Mouse (Mus musculus) gastrocnemius, postnatal 36 days (tissue): Measurements from ENCODE around the gene Htt. TPM values are rescaled to one million over a fixed set of nuclear protein-coding genes. Genes with fewer than 3 reads are reported as not detected.

ENCODE experiments used
- DNase-seq, 2 experiments: peaks; one replicate each; pipeline ENCODE4 v3.0.0; 2022
- intact Hi-C: fragments of 180-260 bp; cut with DNase I; formaldehyde crosslinking; loops from one replicate; pipeline ENCODE4 v1.15.1; 2025
- total RNA-seq, 2 experiments: library from RNA; stranded (reverse); gene quantifications; 2 replicates each; pipeline ENCODE4 v1.2.3; 2021

The Htt gene
- total RNA-seq, 2 experiments from 2014 or later: 5.9 to 7.0 TPM

GRCm38 (mm10) chr5:34927648-34928047 lies 166.1 kb downstream of the Htt start:
- intact Hi-C loops: no loop called here
- no peak for DNase-seq

- no peak for DNase-seq
These were observed 168.8 kb downstream of the Htt start for GRCm38 (mm10) chr5:34930151-34930975.

GRCm38 (mm10) chr5:34931091-34931490 lies 169.6 kb downstream of the Htt start:
- intact Hi-C loops: no loop called here

More at GRCm38 (mm10) chr5:34930151-34930975, 168.8 kb downstream of the Htt start:
- intact Hi-C loops: no loop called here

GRCm38 (mm10) chr5:34931516-34932457 lies 170.2 kb downstream of the Htt start:
- no peak for DNase-seq
- intact Hi-C loops: no loop called here

More at GRCm38 (mm10) chr5:34931091-34931490, 169.6 kb downstream of the Htt start:
- no peak for DNase-seq

GRCm38 (mm10) chr5:34932458-34932806 lies 170.9 kb downstream of the Htt start:
- intact Hi-C loops: no loop called here
- no peak for DNase-seq

- DNase-seq: no peak
- intact Hi-C loops: no loop called here
These were observed 171.9 kb downstream of the Htt start for GRCm38 (mm10) chr5:34933461-34933860.

GRCm38 (mm10) chr5:34941710-34942470 lies 180.3 kb downstream of the Htt start:
- no peak for DNase-seq
- intact Hi-C loops: no loop called here

- intact Hi-C loops: no loop called here
- DNase-seq: no peak
These were observed 181.9 kb downstream of the Htt start for GRCm38 (mm10) chr5:34943428-34943827.

GRCm38 (mm10) chr5:34948861-34949760 lies 187.6 kb downstream of the Htt start, which contains the start of gene Rgs12:
Gene Rgs12 (plus strand): TSS chr5:34949445.
- DNase-seq: peak; percentile 79 to 84
- intact Hi-C loops: no loop called here

GRCm38 (mm10) chr5:34949769-34950211 lies 188.2 kb downstream of the Htt start:
- intact Hi-C loops: no loop called here
- DNase-seq: no peak

- DNase-seq: no peak
- intact Hi-C loops: no loop called here
These were observed 189.1 kb downstream of the Htt start for GRCm38 (mm10) chr5:34950486-34951160.

GRCm38 (mm10) chr5:34951161-34951834 lies 189.8 kb downstream of the Htt start:
- intact Hi-C loops: no loop called here
- peak; percentile 36 to 43 for DNase-seq

GRCm38 (mm10) chr5:34954508-34954907 lies 193.0 kb downstream of the Htt start:
- DNase-seq: no peak
- intact Hi-C loops: no loop called here

GRCm38 (mm10) chr5:34955630-34956029 lies 194.1 kb downstream of the Htt start:
- intact Hi-C loops: no loop called here
- no peak for DNase-seq

GRCm38 (mm10) chr5:34956151-34956550 lies 194.6 kb downstream of the Htt start:
- DNase-seq: no peak
- intact Hi-C loops: no loop called here

GRCm38 (mm10) chr5:34957015-34957414 lies 195.5 kb downstream of the Htt start:
- no peak for DNase-seq
- intact Hi-C loops: no loop called here

GRCm38 (mm10) chr5:34960021-34960420 lies 198.5 kb downstream of the Htt start:
- no peak for DNase-seq
- intact Hi-C loops: no loop called here
